Mouse (Mus musculus) CH12.LX (cell line): ENCODE results near the gene 4922502D21Rik. TPM values are rescaled to one million over a fixed set of nuclear protein-coding genes. Genes with fewer than 3 reads are reported as not detected.

Experiments used
- DNase-seq: peaks from one replicate; pipeline ENCODE4 v3.0.0-alpha.2; 2013; ENCODE audit errors: extremely low read depth
- H3K27ac ChIP-seq: 2 replicates; pipeline ENCODE4 v1.5.1; 2012; ENCODE audit warnings: low read depth, mild to moderate bottlenecking, control low read depth, moderate library complexity; ENCODE audit not compliant: insufficient read depth
- H3K27me3 ChIP-seq: replicated peaks from 2 replicates; pipeline ENCODE3; 2012; ENCODE audit warnings: inconsistent platforms
- H3K36me3 ChIP-seq, 2 experiments: replicated peaks in 1 of 2; 2 replicates each; pipeline versions ENCODE3 to v1.6.1; 2012; ENCODE audit warnings: inconsistent platforms in 1 of 2, low read length in 1 of 2, mild to moderate bottlenecking in 1 of 2, mixed read lengths in 1 of 2, moderate library complexity in 1 of 2; ENCODE audit not compliant: control insufficient read depth in 1 of 2, insufficient read depth in 1 of 2
- H3K4me1 ChIP-seq, 2 experiments: 2 replicates each; pipeline ENCODE4 v1.6.1; 2012; ENCODE audit warnings: inconsistent platforms in 1 of 2, moderate library complexity in 1 of 2; ENCODE audit not compliant: insufficient read depth in 2 of 2, control insufficient read depth in 1 of 2
- H3K4me2 ChIP-seq: 2 replicates; pipeline ENCODE4 v1.6.1; 2012; ENCODE audit warnings: low read depth, mild to moderate bottlenecking, control low read depth; ENCODE audit not compliant: poor library complexity, insufficient read depth, severe bottlenecking
- H3K4me3 ChIP-seq, 3 experiments: fragments of 150-350 bp in 1 of 3; sonication (generic) in 1 of 3; replicated peaks in 1 of 3; 2 replicates each; pipeline versions ENCODE3 to v1.5.1; 2011 to 2012; ENCODE audit warnings: low read depth in 2 of 3, low read length in 2 of 3, mild to moderate bottlenecking in 2 of 3, moderate library complexity in 2 of 3, control low read depth in 1 of 3, improper control_type of control experiment in 1 of 3, inconsistent platforms in 1 of 3, mixed read lengths in 1 of 3; ENCODE audit not compliant: poor library complexity in 1 of 3
- H3K79me2 ChIP-seq: replicated peaks from 2 replicates; pipeline ENCODE4 v1.6.1; 2012; ENCODE audit warnings: mild to moderate bottlenecking, moderate library complexity; ENCODE audit not compliant: control insufficient read depth, poor library complexity, insufficient read depth, severe bottlenecking; ENCODE audit errors: extremely low read depth
- H3K9ac ChIP-seq: 2 replicates; pipeline ENCODE4 v1.6.1; 2012; ENCODE audit warnings: low read depth, mild to moderate bottlenecking, control low read depth, moderate library complexity; ENCODE audit not compliant: insufficient read depth
- H3K9me3 ChIP-seq: replicated peaks from 2 replicates; pipeline ENCODE3; 2012; ENCODE audit warnings: low read length, inconsistent platforms, mixed read lengths
- BHLHE40 ChIP-seq: IDR thresholded peaks from 2 replicates; pipeline ENCODE4 v1.6.1; 2011; ENCODE audit warnings: mild to moderate bottlenecking, low read depth, low read length, improper control_type of control experiment
- CTCF ChIP-seq, 2 experiments: IDR thresholded peaks in 1 of 2; conservative IDR thresholded peaks in 1 of 2; 2 replicates each; pipeline ENCODE4 v1.5.1; 2011 to 2012; ENCODE audit warnings: low read depth in 2 of 2, low read length in 2 of 2, improper control_type of control experiment in 1 of 2, inconsistent platforms in 1 of 2, mild to moderate bottlenecking in 1 of 2, moderate library complexity in 1 of 2
- E2F4 ChIP-seq: IDR thresholded peaks from 2 replicates; pipeline ENCODE4 v1.6.1; 2011; ENCODE audit warnings: low read depth, low read length, improper control_type of control experiment; ENCODE audit not compliant: insufficient replicate concordance
- ELF1 ChIP-seq: IDR thresholded peaks from 2 replicates; pipeline ENCODE4 v1.6.1; 2014; ENCODE audit warnings: low read depth, mild to moderate bottlenecking, inconsistent platforms, low read length, improper control_type of control experiment
- EP300 ChIP-seq: IDR thresholded peaks from 2 replicates; pipeline ENCODE4 v1.6.1; 2011; ENCODE audit warnings: low read length, improper control_type of control experiment
- ETS1 ChIP-seq: conservative IDR thresholded peaks from 2 replicates; pipeline ENCODE4 v1.6.1; 2012; ENCODE audit warnings: low read depth, mild to moderate bottlenecking, inconsistent platforms, low read length, improper control_type of control experiment, moderate library complexity
- HCFC1 ChIP-seq: IDR thresholded peaks from 2 replicates; pipeline ENCODE4 v1.6.1; 2012; ENCODE audit warnings: low read depth, mild to moderate bottlenecking, inconsistent platforms, low read length, improper control_type of control experiment
- IRF4 ChIP-seq: IDR thresholded peaks from 2 replicates; pipeline ENCODE4 v1.6.1; 2014; ENCODE audit warnings: low read depth, mild to moderate bottlenecking, inconsistent platforms, low read length, improper control_type of control experiment
- JUN ChIP-seq: IDR thresholded peaks from 2 replicates; pipeline ENCODE4 v1.6.1; 2011; ENCODE audit warnings: low read depth, mild to moderate bottlenecking, low read length, improper control_type of control experiment, moderate library complexity; ENCODE audit not compliant: insufficient read depth
- KAT2A ChIP-seq: IDR thresholded peaks from 2 replicates; pipeline ENCODE4 v1.6.1; 2012; ENCODE audit warnings: low read length, improper control_type of control experiment, inconsistent platforms; ENCODE audit not compliant: insufficient replicate concordance
- MAFK ChIP-seq: IDR thresholded peaks from 2 replicates; pipeline ENCODE4 v1.6.1; 2011; ENCODE audit warnings: low read length, improper control_type of control experiment; ENCODE audit not compliant: insufficient replicate concordance
- MAX ChIP-seq: IDR thresholded peaks from 2 replicates; pipeline ENCODE4 v1.6.1; 2011; ENCODE audit warnings: low read length, improper control_type of control experiment
- MEF2A ChIP-seq: IDR thresholded peaks from 2 replicates; pipeline ENCODE4 v1.6.1; 2014; ENCODE audit warnings: low read depth, mild to moderate bottlenecking, inconsistent platforms, low read length, improper control_type of control experiment, borderline replicate concordance
- MXI1 ChIP-seq: IDR thresholded peaks from 2 replicates; pipeline ENCODE4 v1.6.1; 2011; ENCODE audit warnings: mild to moderate bottlenecking, low read depth, low read length, improper control_type of control experiment
- MYC ChIP-seq: IDR thresholded peaks from 2 replicates; pipeline ENCODE4 v1.6.1; 2011; ENCODE audit warnings: low read depth, mild to moderate bottlenecking, improper control_type of control experiment, low read length
- NELFE ChIP-seq: IDR thresholded peaks from 2 replicates; pipeline ENCODE4 v1.6.1; 2011; ENCODE audit warnings: low read depth, low read length, improper control_type of control experiment
- PAX5 ChIP-seq: IDR thresholded peaks from 2 replicates; pipeline ENCODE4 v1.6.1; 2012; ENCODE audit warnings: low read length, inconsistent platforms, mixed read lengths
- POLR2AphosphoS2 ChIP-seq: IDR thresholded peaks from 2 replicates; pipeline ENCODE4 v1.6.1; 2011; ENCODE audit warnings: low read depth, low read length, improper control_type of control experiment
- RAD21 ChIP-seq: IDR thresholded peaks from 2 replicates; pipeline ENCODE4 v1.6.1; 2011; ENCODE audit warnings: low read depth, mild to moderate bottlenecking, low read length, improper control_type of control experiment, moderate library complexity
- RCOR1 ChIP-seq: conservative IDR thresholded peaks from 2 replicates; pipeline ENCODE4 v1.6.1; 2012; ENCODE audit warnings: low read depth, mild to moderate bottlenecking, inconsistent platforms, low read length, improper control_type of control experiment
- SIN3A ChIP-seq: IDR thresholded peaks from 2 replicates; pipeline ENCODE4 v1.6.1; 2012; ENCODE audit warnings: low read length, improper control_type of control experiment, inconsistent platforms
- SMC3 ChIP-seq: IDR thresholded peaks from 2 replicates; pipeline ENCODE4 v1.6.1; 2011; ENCODE audit warnings: low read depth, low read length, improper control_type of control experiment
- TBP ChIP-seq: conservative IDR thresholded peaks from 2 replicates; pipeline ENCODE4 v1.6.1; 2011; ENCODE audit warnings: low read depth, low read length, improper control_type of control experiment
- TCF12 ChIP-seq: IDR thresholded peaks from 2 replicates; pipeline ENCODE4 v1.6.1; 2014; ENCODE audit warnings: low read depth, mild to moderate bottlenecking, inconsistent platforms, low read length, improper control_type of control experiment
- UBTF ChIP-seq: IDR thresholded peaks from 2 replicates; pipeline ENCODE4 v1.6.1; 2012; ENCODE audit warnings: low read depth, mild to moderate bottlenecking, inconsistent platforms, low read length, improper control_type of control experiment, moderate library complexity
- USF1 ChIP-seq: IDR thresholded peaks from 2 replicates; pipeline ENCODE4 v1.6.1; 2014; ENCODE audit warnings: low read depth, mild to moderate bottlenecking, inconsistent platforms, low read length, improper control_type of control experiment
- ZKSCAN1 ChIP-seq: IDR thresholded peaks from 2 replicates; pipeline ENCODE4 v1.6.1; 2012; ENCODE audit warnings: low read depth, inconsistent platforms, low read length, improper control_type of control experiment, borderline replicate concordance
- ZMIZ1 ChIP-seq: IDR thresholded peaks from 2 replicates; pipeline ENCODE4 v1.6.1; 2012; ENCODE audit warnings: low read depth, mild to moderate bottlenecking, inconsistent platforms, low read length, improper control_type of control experiment
- ZNF384 ChIP-seq: IDR thresholded peaks from 2 replicates; pipeline ENCODE4 v1.6.1; 2012; ENCODE audit warnings: low read depth, low read length, improper control_type of control experiment, inconsistent platforms
- dilution Hi-C: fragments of 300-500 bp; cut with MboI; formaldehyde crosslinking; loops from 2 replicates; pipeline ENCODE4 v1.14.3; 2020; ENCODE audit warnings: low sequenced_read_pairs; ENCODE audit not compliant: extremely low pct_unique_long_range_greater_than_20kb, extremely low pct_ligation_motif_present
- in situ Hi-C: fragments of 300-500 bp; cut with MboI; formaldehyde crosslinking; loops from 3 replicates; pipeline ENCODE4 v1.14.3; 2019; ENCODE audit warnings: low sequenced_read_pairs, low pct_ligation_motif_present, low pct_unique_long_range_greater_than_20kb, mixed read lengths
- polyA plus RNA-seq: library from polyadenylated mRNA; unstranded; fragments of >175 nt; gene quantifications from 2 replicates; pipeline ENCODE4 v1.2.1, GENCODE M21; 2012; ENCODE audit warnings: low read depth; ENCODE audit not compliant: insufficient read length
- total RNA-seq, 2 experiments: library from RNA; depleted of rRNA; stranded (reverse); fragments of 300-350 nt in 1 of 2; fragments of >200 nt in 1 of 2; gene quantifications; 2 replicates each; pipeline ENCODE4 v1.2.3; 2012 to 2014

Gene 4922502D21Rik
- total and polyA plus RNA-seq, 3 experiments: 0.23 to 2.8 (median 0.46) TPM

DNA sequence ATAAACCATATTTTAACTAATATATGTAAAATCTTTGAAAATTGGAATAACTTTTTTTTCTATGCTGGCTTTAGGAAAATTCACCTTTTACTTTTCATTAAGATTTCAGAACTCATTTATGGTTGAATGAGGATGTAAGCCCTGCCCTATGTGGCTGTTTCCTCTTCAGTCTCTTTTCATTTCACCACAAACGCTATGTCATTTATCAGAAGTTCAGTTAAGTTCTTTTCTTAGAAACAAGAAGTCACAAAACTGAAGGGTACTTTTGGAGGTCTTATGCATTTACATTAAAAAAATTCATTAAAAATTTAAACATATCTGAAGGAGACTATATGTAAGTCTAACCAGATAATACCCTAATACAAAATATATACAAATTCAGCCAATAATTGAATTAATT is 15.9 kb downstream of the 4922502D21Rik start:
- no peak overlapping the region for H3K4me2 ChIP-seq
- H3K27me3 ChIP-seq: no peaks in the 10 kb centered on the region
- 0 out of 2 replicates have a peak, but pooled peaks have one; percentile 37 for TF ChIP-seq TBP
- TF ChIP-seq SMC3: no peak
- TF ChIP-seq ELF1: no peak
- TF ChIP-seq JUN: no peak
- TF ChIP-seq USF1: no peak
- TF ChIP-seq ZNF384: no peak
- TF ChIP-seq UBTF: no peak
- 0 out of 2 replicates have a peak, but pooled peaks have one; percentile 6 for TF ChIP-seq BHLHE40
- TF ChIP-seq IRF4: 0 out of 2 replicates have a peak, but pooled peaks have one; percentile 32
- no peak for TF ChIP-seq HCFC1
- TF ChIP-seq PAX5: no peak
- no peak for TF ChIP-seq MAFK
- no peak for TF ChIP-seq POLR2AphosphoS2
- no peak for TF ChIP-seq E2F4
- no peak for TF ChIP-seq CTCF (conservative IDR thresholded peaks at IDR 0.05 in 1 of 2, IDR thresholded peaks at IDR 0.05 in 1 of 2; ENCODE audit: low read depth in 2 of 2, low read length in 2 of 2)
- TF ChIP-seq MXI1: no peak
- TF ChIP-seq MEF2A: peak; percentile 51; the same call in 1 of the 2 replicates
- no peak for TF ChIP-seq SIN3A
- TF ChIP-seq ZKSCAN1: no peak
- TF ChIP-seq ETS1: peak; percentile 26; the same call in 1 of the 2 replicates
- no peak for TF ChIP-seq MYC
- TF ChIP-seq NELFE: no peak
- no peak for TF ChIP-seq KAT2A
- TF ChIP-seq ZMIZ1: no peak
- TF ChIP-seq EP300: peak; percentile 64
- TF ChIP-seq TCF12: no peak
- no peak for TF ChIP-seq RCOR1
- TF ChIP-seq MAX: no peak
- TF ChIP-seq RAD21: no peak
- peaks cover 12 to 72% of the 10 kb centered on the region in 2 experiments; a peak in 3 of 4 replicates for H3K4me1 ChIP-seq
- no peak overlapping the region for H3K27ac ChIP-seq
- H3K4me3 ChIP-seq: no peak overlapping the region
- H3K79me2 ChIP-seq: 0 out of 2 replicates have a peak, but pooled peaks cover 4% of the 10 kb centered on the region
- in situ Hi-C loops: loop anchor here (5.0 kb wide), 1 partner anchor 48 kb away; no protein-coding TSS in a partner anchor
- peak; percentile 45 for DNase-seq
- H3K9ac ChIP-seq: no peak overlapping the region
- dilution Hi-C loops: no loop called here
- H3K36me3 ChIP-seq: no peaks in the 10 kb centered on the region
- no peaks in the 10 kb centered on the region for H3K9me3 ChIP-seq
